Mouse (Mus musculus) intestine, embryonic 16.5 days (tissue): ENCODE results near the gene Apbb2. TPM values are rescaled to one million over a fixed set of nuclear protein-coding genes. Genes with fewer than 3 reads are reported as not detected.

Source experiments
- ATAC-seq: fragments of 200-750 bp; cut with Nextera tagmentation; 2 replicates; pipeline ENCODE4 v1.8.0; 2017; ENCODE audit warnings: moderate TSS enrichment, moderate library complexity
- H3K27ac ChIP-seq: fragments of 300-500 bp; sonication (generic); 2 replicates; pipeline ENCODE4 v1.5.1; 2014; ENCODE audit warnings: mild to moderate bottlenecking, low read length
- H3K27me3 ChIP-seq: fragments of 300-500 bp; sonication (generic); replicated peaks from 2 replicates; pipeline ENCODE4 v1.6.1; 2014; ENCODE audit warnings: low read length, control low read depth, mixed read lengths; ENCODE audit not compliant: control insufficient read depth, insufficient read depth
- H3K36me3 ChIP-seq: fragments of 300-500 bp; sonication (generic); 2 replicates; pipeline ENCODE4 v1.6.1; 2014; ENCODE audit warnings: low read length, control low read depth; ENCODE audit not compliant: control insufficient read depth, insufficient read depth
- H3K4me1 ChIP-seq: fragments of 300-500 bp; sonication (generic); 2 replicates; pipeline ENCODE4 v1.6.1; 2014; ENCODE audit warnings: low read length, control low read depth, mixed read lengths; ENCODE audit not compliant: control insufficient read depth, insufficient read depth
- H3K4me2 ChIP-seq: fragments of 300-500 bp; sonication (generic); 2 replicates; pipeline ENCODE4 v1.6.1; 2014; ENCODE audit warnings: low read depth, low read length, control low read depth
- H3K4me3 ChIP-seq: fragments of 300-500 bp; sonication (generic); 2 replicates; pipeline ENCODE4 v1.5.1; 2014; ENCODE audit warnings: mild to moderate bottlenecking, low read length
- H3K9ac ChIP-seq: fragments of 300-500 bp; sonication (generic); 2 replicates; pipeline ENCODE4 v1.6.1; 2014; ENCODE audit warnings: low read depth, low read length
- H3K9me3 ChIP-seq: fragments of 300-500 bp; sonication (generic); 2 replicates; pipeline ENCODE4 v1.6.1; 2016; ENCODE audit warnings: low read length, control low read depth; ENCODE audit not compliant: control insufficient read depth
- WGBS: fragments of 180-500 bp; shearing (Covaris S2); extraction: QIAGEN DNeasy Blood & Tissue Kit; methylation state at CpG from one replicate; pipeline ENCODE4 v1.1.7; 2014; 5-methylcytosine and 5-hydroxymethylcytosine counted together
- polyA plus RNA-seq: library from polyadenylated mRNA; unstranded; fragments of >200 nt; fragmentation: Nextera tagmentation; extraction: Ambion mirVana; gene quantifications from 2 replicates; pipeline ENCODE4 v1.2.1, GENCODE M21; 2015

The Apbb2 gene
- polyA plus RNA-seq, 1 experiment from 2014 or later = 31.2 TPM

DNA sequence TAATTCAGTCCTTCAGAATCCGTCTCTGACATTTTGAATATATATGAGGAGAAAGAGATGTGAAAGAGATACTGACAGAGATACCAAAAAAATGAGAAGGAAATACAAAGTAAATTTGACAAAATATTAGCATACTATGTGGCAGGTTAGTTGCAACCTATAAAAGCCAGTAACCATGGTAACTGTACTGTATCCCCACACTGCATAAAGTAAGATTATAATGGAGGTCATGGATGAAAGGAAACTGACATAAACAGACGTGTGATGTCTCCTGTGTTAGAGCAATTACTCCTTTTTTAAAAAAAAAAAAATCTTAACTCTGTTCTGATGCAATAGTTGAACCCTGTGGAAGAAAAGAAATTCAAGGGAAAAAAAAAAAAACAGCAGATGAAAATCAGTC is 97.3 kb downstream of the Apbb2 start:
- ATAC-seq = no peak
- H3K27ac ChIP-seq = no peak overlapping the region
- WGBS = 86% methylated on average over 2 of the region's 2 CpGs

DNA sequence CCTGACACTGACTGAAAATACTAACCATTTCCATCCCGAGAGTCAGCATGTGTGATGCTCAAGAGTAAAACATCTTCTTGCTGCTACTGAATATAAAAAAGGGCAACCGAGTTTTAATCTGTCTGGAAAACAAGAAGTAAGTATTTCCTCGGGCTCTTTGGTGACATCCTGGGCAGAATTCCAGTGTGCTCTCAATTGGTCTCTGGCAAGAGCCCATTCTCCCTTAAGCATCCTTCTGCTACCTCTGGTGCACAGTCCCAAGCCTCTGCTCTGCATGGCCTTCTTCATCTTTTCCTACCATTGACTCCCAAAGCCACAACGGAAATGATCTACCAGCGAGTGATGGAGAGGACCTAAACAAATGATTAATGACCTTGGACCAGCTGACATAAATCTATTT is 99.1 kb downstream of the Apbb2 start:
- H3K9ac ChIP-seq = no peak overlapping the region
- no peak overlapping the region for H3K4me2 ChIP-seq
- no peaks in the 10 kb centered on the region for H3K9me3 ChIP-seq
- no peaks in the 10 kb centered on the region for H3K36me3 ChIP-seq
- 58% methylated on average over 5 of the region's 5 CpGs for WGBS
- H3K4me1 ChIP-seq = peaks cover 6% of the 10 kb centered on the region; the same call in 1 of the 2 replicates
- ATAC-seq = no peak
- H3K4me3 ChIP-seq = no peak overlapping the region
- H3K27ac ChIP-seq = no peak overlapping the region
- no peaks in the 10 kb centered on the region for H3K27me3 ChIP-seq

More for the DNA sequence above, 97.3 kb downstream of the Apbb2 start:
- no peak overlapping the region for H3K9ac ChIP-seq
- no peaks in the 10 kb centered on the region for H3K27me3 ChIP-seq
- no peak overlapping the region for H3K4me2 ChIP-seq
- no peaks in the 10 kb centered on the region for H3K36me3 ChIP-seq
- H3K9me3 ChIP-seq = no peaks in the 10 kb centered on the region
- peaks cover 8% of the 10 kb centered on the region; the same call in 1 of the 2 replicates for H3K4me1 ChIP-seq
- no peak overlapping the region for H3K4me3 ChIP-seq

DNA sequence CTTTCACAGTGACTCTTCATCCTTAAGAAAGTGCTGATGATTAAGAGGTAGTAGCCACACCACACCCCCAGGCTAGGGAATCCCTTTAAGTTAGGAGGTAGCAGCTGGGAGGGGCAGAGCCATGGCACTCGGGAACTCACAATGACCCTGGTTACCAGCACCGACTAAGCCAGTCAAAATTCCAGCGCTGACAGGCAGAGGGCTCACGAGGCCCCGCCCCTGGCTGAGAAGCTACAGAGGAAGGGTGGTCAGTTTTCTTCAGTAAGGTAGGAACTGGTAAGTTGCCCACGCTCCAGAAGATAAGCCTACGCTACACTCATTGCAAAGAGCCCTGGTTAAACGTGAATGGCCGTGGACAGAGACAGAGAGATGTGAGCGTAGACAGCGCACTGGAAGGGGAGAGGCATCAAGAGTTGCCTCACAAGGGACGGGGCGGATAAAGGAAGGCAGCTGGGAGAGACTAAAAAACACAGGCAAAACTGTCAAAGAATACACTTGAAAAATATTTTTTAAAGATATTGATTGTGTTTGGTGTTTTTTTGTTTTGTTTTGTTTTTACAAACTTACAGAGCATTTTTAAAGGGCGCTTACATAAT is 100.1 kb downstream of the Apbb2 start:
- 42% methylated on average over 14 of the region's 14 CpGs for WGBS
- H3K9ac ChIP-seq = no peak overlapping the region

DNA sequence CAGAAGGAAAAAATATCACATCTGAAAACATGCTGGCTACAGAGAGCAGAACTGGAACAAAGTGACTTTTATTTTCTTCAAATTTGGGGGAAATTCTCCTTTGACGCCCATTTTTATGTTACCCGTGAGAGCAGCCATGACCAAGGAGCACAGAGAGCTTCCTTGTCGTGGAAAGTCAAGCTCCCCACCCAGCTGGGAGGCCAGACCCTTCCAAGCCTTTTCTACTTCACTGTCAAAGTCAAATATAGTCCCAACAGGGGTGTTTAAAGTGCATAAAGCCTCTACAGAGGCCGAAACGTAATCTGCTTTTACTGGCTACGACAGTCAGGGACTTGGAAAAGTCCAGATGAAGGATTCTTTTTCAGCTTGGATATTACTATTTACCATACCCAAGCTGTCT is 101.1 kb downstream of the Apbb2 start:
- Histone ChIP-seq H3K27me3 (no peaks in the 10 kb centered on the region), H3K4me3 (no peak overlapping the region), H3K9me3 (no peaks in the 10 kb centered on the region), H3K27ac (no peak overlapping the region), H3K36me3 (no peaks in the 10 kb centered on the region), H3K4me1 (0 out of 2 replicates have a peak, but pooled peaks cover 2% of the 10 kb centered on the region), H3K4me2 (no peak overlapping the region), H3K9ac (no peak overlapping the region)
- WGBS = 75% methylated on average over 6 of the region's 6 CpGs
- no peak for ATAC-seq

More for the DNA sequence above, 100.1 kb downstream of the Apbb2 start:
- Histone ChIP-seq H3K36me3 (no peaks in the 10 kb centered on the region), H3K4me1 (peaks cover 4% of the 10 kb centered on the region; the same call in 1 of the 2 replicates), H3K27ac (no peak overlapping the region), H3K9me3 (no peaks in the 10 kb centered on the region), H3K4me3 (no peak overlapping the region), H3K27me3 (no peaks in the 10 kb centered on the region), H3K4me2 (no peak overlapping the region)
- no peak for ATAC-seq

DNA sequence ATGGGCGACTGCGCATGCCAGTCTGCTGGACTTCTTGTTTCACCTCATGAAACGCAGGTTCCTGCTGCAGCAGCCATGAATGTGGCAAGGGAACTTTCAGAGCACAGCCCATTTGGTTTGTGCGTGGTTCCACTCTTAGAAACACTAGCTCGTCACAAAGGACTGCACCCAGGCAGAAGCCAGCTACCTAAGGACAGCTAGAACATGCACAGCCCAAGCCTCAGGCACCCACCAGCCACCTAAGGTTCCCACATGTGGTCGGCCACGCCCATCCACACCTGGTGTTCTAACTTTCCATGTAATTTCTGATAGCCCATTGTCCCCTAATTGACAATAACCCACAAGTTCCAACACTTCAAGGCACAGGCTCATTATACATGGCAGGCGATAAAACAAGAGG is 102.3 kb downstream of the Apbb2 start:
- Histone ChIP-seq H3K9ac (no peak overlapping the region), H3K27me3 (no peaks in the 10 kb centered on the region), H3K9me3 (no peaks in the 10 kb centered on the region), H3K36me3 (no peaks in the 10 kb centered on the region), H3K4me1 (0 out of 2 replicates have a peak, but pooled peaks cover 2% of the 10 kb centered on the region), H3K4me2 (no peak overlapping the region), H3K4me3 (no peak overlapping the region), H3K27ac (no peak overlapping the region)
- ATAC-seq = no peak
- WGBS = 87% methylated on average over 8 of the region's 8 CpGs

DNA sequence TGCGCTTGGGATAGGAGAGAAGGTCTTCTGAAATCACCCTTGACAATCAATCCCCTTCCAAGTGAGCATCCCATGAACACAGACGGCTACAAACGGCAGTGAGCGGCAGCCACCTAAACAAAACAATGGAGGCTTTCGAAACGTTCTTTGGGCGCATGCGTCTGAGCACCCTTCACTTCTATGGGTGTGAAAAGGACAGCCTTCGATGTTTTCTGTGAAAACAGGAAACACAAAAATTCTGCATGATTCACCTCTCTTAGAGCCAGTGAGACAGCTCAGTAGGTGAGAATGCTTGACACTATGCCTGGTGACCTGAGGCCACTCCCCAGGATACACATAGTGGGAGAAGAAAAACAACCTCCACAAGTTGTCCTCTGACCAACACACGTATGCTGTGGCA is 103.3 kb downstream of the Apbb2 start:
- no peak overlapping the region for H3K4me3 ChIP-seq
- no peaks in the 10 kb centered on the region for H3K9me3 ChIP-seq
- no peak for ATAC-seq
- H3K27ac ChIP-seq = no peak overlapping the region
- no peaks in the 10 kb centered on the region for H3K36me3 ChIP-seq
- H3K27me3 ChIP-seq = no peaks in the 10 kb centered on the region
- no peak overlapping the region for H3K9ac ChIP-seq
- H3K4me2 ChIP-seq = no peak overlapping the region
- H3K4me1 ChIP-seq = 0 out of 2 replicates have a peak, but pooled peaks cover 2% of the 10 kb centered on the region
- WGBS = 83% methylated on average over 10 of the region's 10 CpGs

DNA sequence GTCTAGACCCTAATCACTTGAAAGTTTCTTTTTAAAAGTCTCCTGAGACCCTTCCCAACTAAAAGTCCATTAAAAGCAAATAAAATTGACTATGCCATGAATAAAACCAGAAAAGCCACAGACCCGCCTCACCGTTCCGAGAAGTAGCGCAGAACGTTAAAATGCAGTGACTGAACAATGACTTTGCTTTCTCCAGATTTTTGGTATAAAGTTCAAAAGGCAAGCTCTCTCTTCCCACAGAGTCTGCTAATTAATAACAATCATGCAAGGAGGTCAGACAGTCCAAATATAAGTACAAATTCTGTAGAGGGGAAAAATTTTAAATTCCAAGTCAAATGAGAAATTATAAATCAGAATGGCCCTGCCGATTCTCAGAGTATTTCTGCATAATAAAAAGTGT is 103.9 kb downstream of the Apbb2 start:
- H3K9ac ChIP-seq = no peak overlapping the region
- H3K9me3 ChIP-seq = no peaks in the 10 kb centered on the region
- 88% methylated on average over 6 of the region's 6 CpGs for WGBS
- H3K27me3 ChIP-seq = no peaks in the 10 kb centered on the region
- no peak overlapping the region for H3K4me2 ChIP-seq
- H3K36me3 ChIP-seq = no peaks in the 10 kb centered on the region
- no peak overlapping the region for H3K27ac ChIP-seq
- no peak overlapping the region for H3K4me3 ChIP-seq
- ATAC-seq = no peak
- H3K4me1 ChIP-seq = 0 out of 2 replicates have a peak, but pooled peaks cover 2% of the 10 kb centered on the region

DNA sequence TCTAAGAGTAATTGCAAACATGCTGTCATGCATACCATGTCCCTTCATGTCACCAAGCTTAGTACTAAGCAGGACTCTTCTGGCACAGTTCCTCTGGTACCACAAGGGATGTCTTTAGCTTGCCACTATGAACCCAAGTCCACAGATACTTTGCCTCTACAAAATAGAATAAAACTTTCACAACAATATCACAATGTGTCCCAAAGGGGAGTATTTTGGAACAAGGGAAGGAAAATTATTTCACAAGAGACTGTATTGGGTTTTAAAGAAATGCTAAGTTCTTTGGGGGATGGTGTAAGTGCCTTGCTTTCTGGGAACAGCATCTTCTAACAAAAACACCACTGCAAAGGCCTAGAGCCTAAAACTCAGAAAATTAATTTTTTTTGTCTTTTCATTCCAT is 105.2 kb downstream of the Apbb2 start:
- 0 out of 2 replicates have a peak, but pooled peaks cover 1% of the 10 kb centered on the region for H3K4me1 ChIP-seq
- H3K36me3 ChIP-seq = no peaks in the 10 kb centered on the region
- no peak overlapping the region for H3K27ac ChIP-seq
- no peak overlapping the region for H3K9ac ChIP-seq
- no peak overlapping the region for H3K4me2 ChIP-seq
- no peak overlapping the region for H3K4me3 ChIP-seq
- no peaks in the 10 kb centered on the region for H3K9me3 ChIP-seq
- no peaks in the 10 kb centered on the region for H3K27me3 ChIP-seq
- no peak for ATAC-seq

DNA sequence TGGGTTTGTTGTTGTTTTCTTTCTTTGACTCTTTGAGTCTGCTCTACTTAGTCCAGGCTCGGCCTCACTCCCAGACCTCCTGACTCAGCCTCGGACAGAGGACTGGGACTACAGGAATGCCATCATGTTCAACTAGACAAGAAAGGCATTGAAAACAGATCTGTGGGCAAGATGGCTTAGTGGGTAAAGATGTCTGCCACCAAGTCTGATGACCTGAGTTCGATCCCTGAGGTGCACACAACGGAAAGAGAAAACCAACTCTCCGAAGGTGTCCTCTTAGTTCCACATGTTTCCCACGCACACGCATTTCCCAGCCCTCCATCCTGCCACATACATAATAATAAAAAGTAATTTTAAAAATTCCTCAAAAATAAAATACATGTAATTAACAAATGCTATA is 106.1 kb downstream of the Apbb2 start:
- Histone ChIP-seq H3K9ac (no peak overlapping the region), H3K27ac (no peak overlapping the region), H3K27me3 (no peaks in the 10 kb centered on the region), H3K4me3 (no peak overlapping the region), H3K36me3 (no peaks in the 10 kb centered on the region), H3K4me2 (no peak overlapping the region), H3K4me1 (no peaks in the 10 kb centered on the region), H3K9me3 (no peaks in the 10 kb centered on the region)
- ATAC-seq = no peak
- 94% methylated on average over 7 of the region's 7 CpGs for WGBS

DNA sequence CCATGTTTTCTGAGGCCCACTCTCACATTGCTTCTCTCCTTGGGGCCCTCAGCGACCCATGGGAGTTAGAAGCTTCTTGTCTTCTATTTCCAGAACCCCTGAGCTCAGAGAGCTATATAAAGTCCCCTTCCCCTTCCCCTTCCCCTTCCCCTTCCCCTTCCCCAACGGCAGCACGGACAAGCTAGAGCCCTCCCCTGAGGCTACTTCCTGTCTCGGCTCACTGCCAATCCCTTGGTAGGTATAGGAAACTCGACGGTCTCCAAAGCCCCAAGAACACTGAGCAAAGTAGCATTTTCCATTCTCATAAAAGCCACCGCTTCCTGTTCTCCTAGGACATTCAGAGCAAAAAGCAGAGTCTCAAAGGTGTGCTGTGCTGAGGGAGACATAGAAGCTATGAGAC is 107.9 kb downstream of the Apbb2 start:
- H3K4me2 ChIP-seq = no peak overlapping the region
- 84% methylated on average over 5 of the region's 7 CpGs for WGBS
- no peak for ATAC-seq
- H3K4me1 ChIP-seq = no peaks in the 10 kb centered on the region
- no peak overlapping the region for H3K27ac ChIP-seq
- no peaks in the 10 kb centered on the region for H3K9me3 ChIP-seq
- no peak overlapping the region for H3K4me3 ChIP-seq
- H3K27me3 ChIP-seq = no peaks in the 10 kb centered on the region
- H3K36me3 ChIP-seq = no peaks in the 10 kb centered on the region
- no peak overlapping the region for H3K9ac ChIP-seq
